Comparison of ENCODE assay signal across 23 mouse cellular contexts in the genomic region with DNA sequence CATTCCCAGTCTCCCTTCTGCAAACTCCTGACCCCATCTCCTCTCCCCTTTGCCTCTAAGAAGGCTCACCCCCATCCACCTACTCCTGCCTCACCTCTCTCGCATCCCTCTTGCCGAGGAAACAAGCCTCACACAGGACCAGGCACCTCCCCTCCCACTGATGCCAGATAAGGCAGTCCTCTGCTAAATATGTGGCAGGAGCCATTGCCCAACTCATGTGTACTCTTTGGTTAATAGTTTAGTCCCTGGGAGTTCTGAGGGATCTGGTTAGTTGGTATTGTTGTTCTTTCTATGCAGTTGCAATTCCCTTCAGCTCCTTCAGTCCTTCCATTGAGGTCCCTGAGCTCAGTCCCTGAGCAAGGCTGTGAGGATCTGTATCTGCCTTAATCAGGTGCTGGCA.
DNase-seq lines count a peak whose midpoint lies in the region; ATAC-seq lines count a peak whose summit lies in the region.
"Had no signal": no experiment of that assay in that cellular context is flagged by ENCODE, and none has a peak within 500 bp of the region (broad histone marks: within the 10 kb centered on the region; RNA-seq: fewer than 3 reads in every experiment).

No protein-coding gene starts in this region.

- WGBS in liver, embryonic 12.5 days (ENCODE audit: insufficient replicate concordance) = 42% methylated on average over 2 of the region's 2 CpGs
- WGBS in liver, embryonic 15.5 days (ENCODE audit: insufficient replicate concordance) = 38% methylated on average over 2 of the region's 2 CpGs
- 77% methylated on average over 2 of the region's 2 CpGs for WGBS in forebrain, embryonic 12.5 days

- no peaks in the 10 kb centered on the region for H3K27me3 ChIP-seq in liver, embryonic 12.5 days (replicated peaks)
- H3K27me3 ChIP-seq in liver, embryonic 15.5 days = no peaks in the 10 kb centered on the region
- H3K27me3 ChIP-seq in forebrain, embryonic 12.5 days = no peaks in the 10 kb centered on the region
- H3K27me3 ChIP-seq: hindbrain, embryonic 13.5 days had no signal

- peak; percentile 7 for DNase-seq in liver
- DNase-seq in lung, postnatal 36 days = no peak
- no peak for DNase-seq in c-Kit-positive CD71-positive TER-119-positive erythroid progenitor cells, embryonic 14.5 days (ENCODE audit: low spot score)
- no peak for DNase-seq in retina, embryonic 14.5 days (ENCODE audit: low spot score)
- DNase-seq: adrenal gland, adult 8-10 months; adrenal gland, postnatal 25 days; cerebellum, adult 18-20 months; cerebellum, adult 9-10 months; cerebellum, postnatal 14 days; forebrain, postnatal 0 days; gastrocnemius, adult 2 months; gastrocnemius, postnatal 14 days; heart, adult 11 months had no signal

- H3K4me1 ChIP-seq in liver, embryonic 12.5 days = no peaks in the 10 kb centered on the region
- H3K4me1 ChIP-seq in liver, embryonic 15.5 days (replicated peaks) = no peaks in the 10 kb centered on the region
- H3K4me1 ChIP-seq in forebrain, embryonic 12.5 days = no peaks in the 10 kb centered on the region
- H3K4me1 ChIP-seq: forebrain, embryonic 10.5 days; hindbrain, embryonic 10.5 days; hindbrain, embryonic 13.5 days had no signal

- no peak overlapping the region for H3K9ac ChIP-seq in liver, embryonic 12.5 days
- no peak overlapping the region for H3K9ac ChIP-seq in liver, embryonic 15.5 days
- no peak overlapping the region for H3K9ac ChIP-seq in forebrain, embryonic 12.5 days
- H3K9ac ChIP-seq: forebrain, postnatal 0 days; hindbrain, embryonic 13.5 days had no signal

- ATAC-seq in liver, embryonic 12.5 days = peak; percentile 46; the same call in 1 of the 2 replicates
- ATAC-seq in liver, embryonic 15.5 days (ENCODE audit: insufficient read depth) = peak; percentile 28; the same call in 1 of the 2 replicates
- ATAC-seq in forebrain, embryonic 12.5 days (ENCODE audit: low FRiP score) = no peak
- ATAC-seq: activated CD4-positive, CD25-positive, alpha-beta regulatory T cell, adult 4 months; forebrain, embryonic 14.5 days; forebrain, postnatal 0 days; hindbrain, embryonic 16.5 days had no signal

- no peaks in the 10 kb centered on the region for H3K36me3 ChIP-seq in liver, embryonic 12.5 days
- H3K36me3 ChIP-seq in liver, embryonic 15.5 days (replicated peaks) = no peaks in the 10 kb centered on the region
- H3K36me3 ChIP-seq in forebrain, embryonic 12.5 days (replicated peaks) = no peaks in the 10 kb centered on the region
- H3K36me3 ChIP-seq: forebrain, embryonic 10.5 days; hindbrain, embryonic 10.5 days; hindbrain, embryonic 13.5 days had no signal

- H3K27ac ChIP-seq in liver, embryonic 12.5 days = no peak overlapping the region
- no peak overlapping the region for H3K27ac ChIP-seq in liver, embryonic 15.5 days (replicated peaks)
- no peak overlapping the region for H3K27ac ChIP-seq in forebrain, embryonic 12.5 days
- H3K27ac ChIP-seq: forebrain, embryonic 10.5 days; gastrocnemius, adult 2 months; hindbrain, embryonic 10.5 days; hindbrain, embryonic 13.5 days had no signal

- no peaks in the 10 kb centered on the region for H3K9me3 ChIP-seq in liver, embryonic 12.5 days (replicated peaks)
- H3K9me3 ChIP-seq in liver, embryonic 15.5 days (replicated peaks) = no peaks in the 10 kb centered on the region
- no peaks in the 10 kb centered on the region for H3K9me3 ChIP-seq in forebrain, embryonic 12.5 days
- H3K9me3 ChIP-seq: forebrain, embryonic 10.5 days; hindbrain, embryonic 10.5 days; hindbrain, embryonic 13.5 days had no signal

- no peak overlapping the region for H3K4me2 ChIP-seq in liver, embryonic 12.5 days
- no peak overlapping the region for H3K4me2 ChIP-seq in liver, embryonic 15.5 days
- H3K4me2 ChIP-seq in forebrain, embryonic 12.5 days = no peak overlapping the region
- H3K4me2 ChIP-seq: heart, embryonic 11.5 days; hindbrain, embryonic 13.5 days had no signal

- H3K4me3 ChIP-seq in liver, embryonic 12.5 days = no peak overlapping the region
- no peak overlapping the region for H3K4me3 ChIP-seq in liver, embryonic 15.5 days (replicated peaks)
- H3K4me3 ChIP-seq in forebrain, embryonic 12.5 days (replicated peaks) = no peak overlapping the region
- H3K4me3 ChIP-seq: forebrain, embryonic 10.5 days; gastrocnemius, adult 2 months; hindbrain, embryonic 10.5 days; hindbrain, embryonic 13.5 days had no signal
